Mouse (Mus musculus): ENCODE measurements at regions not wholly inside any gene's neighbourhood (a gene's known extent, or its start where the extent isn't known, plus 50 kb on each side); places are given as distances from the start of the nearest gene placed in this dataset.

DNA sequence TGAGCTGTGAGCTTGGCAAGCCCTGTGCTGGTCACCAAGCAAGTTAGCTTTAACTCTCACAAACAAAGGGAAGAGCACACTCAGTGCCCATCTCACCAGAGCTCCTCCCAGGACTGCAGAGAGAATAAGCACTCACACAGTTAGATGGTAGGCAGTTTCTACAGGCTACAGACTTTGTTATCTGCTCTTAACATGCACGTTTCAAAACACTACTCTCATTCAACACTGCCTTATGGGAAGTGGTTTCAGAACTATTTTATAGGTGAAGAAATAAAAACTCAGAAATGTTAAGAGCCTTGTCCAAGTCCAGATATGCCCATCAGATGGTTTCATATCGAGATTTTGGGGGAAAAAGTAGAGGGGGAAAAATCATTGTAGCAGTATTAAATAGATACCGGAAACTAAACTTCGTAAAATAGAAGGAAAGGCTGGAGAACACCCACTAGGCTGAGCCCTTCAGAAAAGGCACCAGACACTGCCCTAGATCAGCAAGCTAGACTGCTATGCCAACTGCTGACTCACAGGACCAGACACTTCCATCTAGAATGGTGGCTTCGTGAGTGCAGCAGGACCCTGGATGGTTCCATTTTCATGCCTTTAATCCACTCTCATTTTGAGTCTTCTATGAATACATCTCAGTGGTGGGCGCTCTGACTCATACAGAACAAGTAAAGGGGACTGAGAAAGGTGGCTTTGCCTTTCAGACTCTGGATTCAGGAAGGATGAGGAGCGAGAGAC, 51.3 kb upstream of the Serbp1 start:
- no peak for DNase-seq (ENCODE audit: extremely low read depth, insufficient read length, low spot score)

DNA sequence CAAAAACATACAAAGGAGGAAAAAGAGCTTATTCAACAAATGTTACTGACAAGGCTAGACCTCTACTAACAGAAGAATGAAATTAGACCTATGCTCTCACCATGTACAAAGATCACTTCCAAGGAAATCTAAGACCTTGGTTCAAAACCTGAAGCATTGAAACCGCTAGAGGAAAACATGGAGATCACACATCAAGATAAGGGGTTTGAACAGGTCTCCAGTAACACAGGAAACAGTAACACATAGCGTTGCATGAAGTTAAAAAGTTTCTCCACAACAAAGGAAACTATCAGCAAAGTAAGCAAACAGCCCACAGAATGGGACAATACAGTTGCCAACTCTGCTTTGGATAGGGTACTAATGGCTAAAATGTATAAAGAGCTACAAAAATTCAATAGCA, 53.3 kb upstream of the Serbp1 start:
- no peak for DNase-seq (ENCODE audit: extremely low read depth, insufficient read length, low spot score)

DNA sequence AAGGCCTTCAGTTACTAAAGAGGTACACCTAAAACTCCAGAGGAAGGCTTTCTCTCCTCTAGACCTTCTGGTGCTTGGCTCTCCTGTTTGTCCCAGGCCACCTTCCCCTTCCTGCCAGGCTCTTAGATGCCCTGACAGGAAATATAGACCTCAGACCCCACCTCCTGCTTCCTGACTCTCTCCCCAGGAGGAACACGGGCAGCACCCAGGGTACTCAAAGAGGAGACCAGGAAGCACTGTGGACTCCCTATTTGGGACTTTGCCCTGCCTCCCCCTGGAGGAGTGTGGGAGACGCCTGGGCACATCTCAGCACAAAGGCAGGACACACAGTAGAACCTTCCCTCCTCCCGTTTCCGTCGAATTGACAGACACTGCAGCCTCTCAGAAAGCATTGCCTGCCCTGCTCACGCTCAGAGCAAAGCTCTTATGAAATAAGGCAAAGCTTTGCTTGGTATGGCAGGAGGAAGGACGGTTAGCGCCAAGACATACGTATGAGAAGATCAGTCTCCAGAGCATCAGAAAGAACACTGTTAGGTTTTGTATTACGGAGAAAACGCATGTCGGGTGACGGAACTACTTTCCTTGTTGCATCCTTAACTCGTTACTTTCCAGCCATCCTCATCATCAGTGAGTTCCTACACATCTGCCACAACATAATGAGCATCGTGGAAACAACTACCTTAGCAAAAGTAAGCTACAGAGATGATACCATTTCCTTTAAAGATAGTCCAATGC, 54.3 kb upstream of the Serbp1 start:
- DNase-seq (ENCODE audit: extremely low read depth, insufficient read length, low spot score): no peak

- DNase-seq (ENCODE audit: extremely low read depth, insufficient read length, low spot score): no peak
Measured at GRCm38 (mm10) chr6:67182453-67182852, 55.5 kb upstream of the Serbp1 start.

GRCm38 (mm10) chr6:67181459-67181858, 56.5 kb upstream of the Serbp1 start:
- no peak for DNase-seq (ENCODE audit: extremely low read depth, insufficient read length, low spot score)

DNA sequence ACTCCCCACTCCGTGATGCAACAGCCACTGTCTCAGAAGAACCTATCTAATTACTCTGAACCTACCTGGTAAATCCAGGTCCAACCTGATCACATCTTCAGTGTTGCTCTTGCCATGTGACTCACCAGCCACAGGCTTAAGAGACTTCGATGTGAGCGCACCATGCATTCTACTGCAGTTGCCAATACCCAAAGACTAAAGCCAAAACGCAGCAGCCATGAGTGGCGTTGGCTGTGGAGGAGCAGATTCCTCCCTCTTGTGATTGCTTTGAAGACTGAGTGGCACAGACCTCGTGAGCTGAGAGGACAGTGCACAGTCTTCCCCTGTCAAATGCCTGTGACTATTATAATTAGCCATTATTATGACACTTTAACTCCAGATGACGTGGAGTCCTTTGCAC, 58.6 kb upstream of the Serbp1 start:
- DNase-seq (ENCODE audit: extremely low read depth, insufficient read length, low spot score): no peak

DNA sequence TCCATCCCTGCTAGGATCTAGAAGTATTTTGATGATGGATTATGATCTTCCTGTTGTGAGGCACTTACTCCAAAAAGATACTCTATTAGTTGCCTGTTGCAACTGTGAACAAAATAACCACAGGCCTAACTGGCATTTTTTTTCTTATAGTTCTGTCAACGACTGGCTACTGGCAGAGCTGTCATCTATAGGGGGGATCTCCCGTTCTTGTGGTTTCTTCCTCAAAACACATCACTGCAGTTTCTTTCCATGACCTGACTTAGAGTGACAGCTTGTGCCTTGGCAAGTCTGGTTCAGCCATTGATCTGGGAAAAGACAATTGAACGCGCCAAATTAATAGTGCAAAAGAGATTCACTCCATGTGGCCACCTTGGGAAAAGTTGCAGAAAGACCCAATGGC, 59.4 kb upstream of the Serbp1 start:
- no peak for DNase-seq (ENCODE audit: extremely low read depth, insufficient read length, low spot score)

DNA sequence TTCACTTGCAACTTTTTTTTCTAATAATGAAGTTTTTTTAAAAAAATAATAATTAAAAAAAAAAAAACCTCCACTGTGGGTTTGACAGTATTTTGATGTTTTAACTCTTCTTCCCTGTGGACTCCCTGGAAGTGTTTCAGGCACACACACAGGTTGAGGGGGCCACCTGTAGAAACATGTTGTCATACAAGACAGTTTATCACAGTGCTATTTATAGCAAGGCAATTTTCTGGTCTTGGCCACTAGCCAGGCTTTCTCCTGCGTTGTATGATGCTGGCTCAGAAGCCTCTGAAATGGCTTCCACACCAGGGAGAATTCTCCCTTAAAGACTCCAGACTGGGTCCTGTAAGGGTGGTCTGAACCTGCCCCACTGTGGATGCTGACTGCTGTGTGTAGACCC, 59.9 kb upstream of the Serbp1 start:
- DNase-seq (ENCODE audit: extremely low read depth, insufficient read length, low spot score): no peak

DNA sequence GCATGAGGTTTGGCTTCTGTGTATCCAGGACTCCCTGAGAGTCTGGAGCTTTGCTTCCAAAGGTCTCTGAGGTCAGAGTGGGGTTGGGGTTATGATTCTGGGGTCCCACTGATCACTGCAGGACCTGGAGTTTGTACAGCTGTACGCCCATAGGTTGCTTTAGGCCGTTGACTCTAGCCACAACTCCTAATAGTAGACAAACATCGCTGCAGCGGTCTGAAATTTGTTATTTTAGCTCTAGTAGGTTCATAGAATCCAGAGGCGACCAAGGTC, 67.4 kb upstream of the Serbp1 start:
- no peak for DNase-seq (ENCODE audit: extremely low read depth, insufficient read length, low spot score)

DNA sequence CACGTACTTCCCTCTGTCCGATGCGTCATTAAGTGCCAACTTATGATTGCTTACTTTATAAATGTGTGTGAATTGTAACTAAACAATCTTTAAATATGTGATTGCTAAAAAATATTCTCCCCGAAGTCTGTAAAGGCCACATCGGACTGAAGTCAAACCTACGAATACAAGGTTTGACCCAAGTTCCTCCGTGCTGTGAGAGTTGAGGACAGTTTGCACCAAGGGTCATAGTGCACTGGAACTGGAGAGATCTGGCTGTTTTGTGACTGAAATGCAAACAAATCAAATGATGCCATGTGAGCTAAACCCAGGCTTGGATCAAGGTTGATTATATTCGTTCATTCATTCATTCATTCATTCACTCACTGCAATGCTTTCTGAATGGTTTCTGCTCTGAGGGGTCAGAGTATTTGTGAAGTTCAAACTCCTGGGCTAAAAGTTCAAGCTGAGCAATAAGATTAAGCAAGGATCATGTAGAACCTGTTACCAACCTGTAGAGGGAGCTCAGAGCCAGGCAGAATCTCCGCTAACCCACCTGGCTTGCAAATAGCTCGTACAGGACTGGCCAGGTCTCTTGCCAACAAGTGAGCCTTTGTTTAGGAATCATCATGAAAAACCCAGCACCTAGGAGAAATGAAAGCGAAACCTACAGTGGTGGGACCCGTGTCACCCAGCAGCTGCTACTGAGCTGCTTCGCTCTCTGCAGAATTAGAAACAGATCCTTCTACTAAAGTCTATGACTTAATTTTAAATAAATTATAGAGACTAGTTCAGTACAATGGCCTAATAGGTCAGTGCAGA, 67.9 kb upstream of the Serbp1 start:
- peak; percentile 56 for DNase-seq (ENCODE audit: extremely low read depth, insufficient read length, low spot score)

GRCm38 (mm10) chr6:67168803-67169202, 69.2 kb upstream of the Serbp1 start:
- DNase-seq (ENCODE audit: extremely low read depth, insufficient read length, low spot score): no peak

DNA sequence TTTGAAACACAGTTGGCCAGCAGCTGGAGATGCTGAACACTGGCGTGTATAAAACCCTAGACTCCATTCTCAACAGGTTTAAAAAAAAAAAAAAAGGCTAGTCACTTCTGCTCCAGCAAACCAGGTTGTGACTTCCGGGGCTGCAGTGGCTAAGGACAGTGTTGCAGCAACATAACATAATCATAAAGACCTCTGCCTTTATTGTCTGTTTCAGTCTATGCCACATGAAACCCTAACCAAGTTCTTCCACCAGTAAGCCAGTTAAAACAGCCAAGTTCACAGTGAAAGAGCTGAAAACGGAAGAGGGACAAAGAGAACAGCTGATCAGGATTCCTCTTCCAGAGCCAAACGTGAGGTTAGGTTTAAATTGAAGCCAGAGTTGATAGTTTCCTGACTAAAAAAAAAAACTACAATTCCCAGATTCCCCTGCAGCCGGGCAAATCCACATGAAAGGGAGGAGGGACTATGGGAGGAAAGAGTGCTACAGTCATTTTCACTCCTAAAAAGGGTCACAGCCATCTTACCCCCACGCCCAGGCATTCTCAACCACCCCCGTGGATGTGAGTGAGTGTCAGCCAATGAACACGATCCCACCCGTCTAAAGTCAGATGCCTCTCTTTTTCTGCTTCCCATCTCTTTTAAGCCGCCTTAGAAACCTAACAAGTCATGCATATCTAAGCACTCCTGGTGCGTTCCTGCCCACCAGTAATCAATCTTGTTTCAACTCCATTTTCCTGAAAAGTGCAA, 69.8 kb upstream of the Serbp1 start:
- peak; percentile 74 for DNase-seq (ENCODE audit: extremely low read depth, insufficient read length, low spot score)

DNA sequence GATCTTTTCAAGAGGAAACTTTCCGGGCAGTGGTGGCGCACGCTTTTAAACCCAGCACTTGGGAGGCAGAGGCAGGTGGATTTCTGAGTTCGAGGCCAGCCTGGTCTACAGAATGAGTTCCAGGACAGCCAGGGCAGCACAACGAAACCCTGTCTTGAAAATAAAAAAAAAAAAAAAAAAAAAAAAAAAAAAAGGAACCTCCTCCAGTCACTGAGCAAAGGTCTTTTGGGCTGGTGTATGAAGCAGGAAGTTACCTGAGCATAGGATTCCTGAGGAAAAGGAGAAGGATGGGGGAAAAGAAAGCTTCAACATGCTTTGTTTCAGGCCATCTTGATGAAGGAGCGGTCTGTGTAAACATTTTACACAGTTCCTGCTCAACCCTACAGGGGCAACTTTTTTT, 72.9 kb upstream of the Serbp1 start:
- no peak for DNase-seq (ENCODE audit: extremely low read depth, insufficient read length, low spot score)

DNA sequence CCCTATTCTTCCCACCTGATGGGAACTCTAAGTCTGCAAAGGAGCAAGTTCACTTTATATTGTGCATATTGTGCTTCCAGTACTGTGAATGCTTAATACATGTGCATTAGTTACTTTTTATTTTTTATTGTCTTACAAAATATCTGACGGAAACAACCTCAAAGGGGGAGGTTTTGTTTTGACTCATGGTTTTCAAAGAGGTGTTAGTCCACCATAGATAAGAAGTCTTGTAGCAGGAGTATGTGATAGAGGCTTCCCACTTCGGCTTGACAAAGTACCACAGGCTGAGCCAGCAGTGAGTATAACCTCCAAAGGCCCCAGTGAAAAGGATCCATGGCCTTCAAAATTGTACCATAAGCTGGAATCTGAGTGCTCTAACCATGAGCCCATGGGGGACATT, 74.0 kb upstream of the Serbp1 start:
- DNase-seq (ENCODE audit: extremely low read depth, insufficient read length, low spot score): no peak

GRCm38 (mm10) chr6:67162814-67163213, 75.2 kb upstream of the Serbp1 start:
- no peak for DNase-seq (ENCODE audit: extremely low read depth, insufficient read length, low spot score)

DNA sequence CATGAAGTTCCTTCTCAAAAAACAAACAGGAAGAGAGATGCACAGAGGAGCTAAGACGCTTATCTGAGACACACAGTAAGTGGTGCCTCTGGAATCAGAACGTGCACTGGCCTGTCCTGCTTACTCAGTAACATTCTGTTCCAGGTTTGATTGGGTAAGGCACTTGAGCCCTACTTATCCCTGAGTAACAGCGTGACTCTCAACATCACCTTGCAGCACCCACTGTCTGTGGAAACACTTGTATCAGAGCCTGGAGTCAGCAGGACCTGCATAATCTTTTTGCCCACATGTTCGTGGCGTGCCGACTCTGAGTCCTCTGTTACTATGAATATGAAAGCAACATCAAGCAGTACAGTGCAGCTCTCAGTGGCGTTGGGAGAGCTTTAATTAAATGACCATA, 76.4 kb upstream of the Serbp1 start:
- DNase-seq (ENCODE audit: extremely low read depth, insufficient read length, low spot score): no peak

GRCm38 (mm10) chr6:67160564-67160963, 77.4 kb upstream of the Serbp1 start:
- DNase-seq (ENCODE audit: extremely low read depth, insufficient read length, low spot score): no peak

DNA sequence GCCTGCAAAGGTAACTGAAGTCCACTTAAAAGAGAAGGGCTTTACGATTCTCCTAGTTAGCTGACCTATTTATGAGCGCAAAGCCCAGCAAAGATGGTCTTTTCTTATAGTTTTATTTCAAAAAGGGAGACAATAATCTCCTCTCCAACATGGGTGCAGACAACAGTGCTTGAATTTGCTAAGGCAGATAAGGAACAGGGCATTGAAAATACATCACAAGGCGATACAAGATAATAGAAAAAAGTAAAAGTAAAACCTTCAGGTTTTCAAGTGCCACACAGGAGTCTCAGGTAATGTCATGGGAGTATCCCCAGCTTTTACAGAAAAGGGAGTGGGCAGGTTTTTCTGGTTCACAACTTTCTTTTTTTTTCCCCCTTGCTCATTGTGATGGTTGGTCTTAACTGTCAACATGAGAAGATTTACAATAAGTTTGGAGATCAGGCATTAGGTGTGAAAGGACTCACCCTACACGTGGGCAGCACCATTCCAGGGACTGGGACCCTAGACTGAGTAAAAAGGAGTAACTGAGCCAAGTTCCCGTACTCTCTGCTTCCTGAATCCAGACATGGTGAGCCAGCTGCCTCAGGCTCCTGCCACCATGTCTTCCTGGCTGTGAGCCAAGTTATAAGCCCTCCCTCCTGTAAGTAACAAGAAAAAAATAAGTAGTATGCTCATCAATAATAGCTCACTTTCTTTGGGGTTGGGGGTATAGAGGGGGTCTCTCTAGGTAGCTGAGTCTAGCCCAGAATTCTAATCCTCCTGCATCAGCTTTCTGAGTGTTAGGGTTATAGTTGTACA, 78.1 kb upstream of the Serbp1 start:
- DNase-seq (ENCODE audit: extremely low read depth, insufficient read length, low spot score): no peak

DNA sequence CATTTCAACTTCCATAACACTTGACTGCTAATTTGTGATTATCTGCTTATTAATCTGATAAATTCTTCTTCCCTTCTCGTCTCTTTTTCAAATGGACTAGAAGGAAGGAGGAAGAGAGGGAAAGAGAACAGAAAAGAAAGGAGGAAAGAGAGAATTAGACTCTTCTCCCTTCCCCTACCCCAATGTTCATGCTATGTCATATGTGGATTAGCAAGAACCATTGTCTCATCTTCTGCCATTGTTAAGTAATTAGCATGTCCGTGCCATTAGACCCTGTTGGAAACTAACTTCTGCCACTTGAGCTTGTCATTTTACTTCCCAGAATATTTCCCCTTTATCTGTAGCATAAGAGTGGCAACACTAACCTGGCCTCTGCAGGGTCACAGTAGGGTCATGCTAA, 78.8 kb upstream of the Serbp1 start:
- no peak for DNase-seq (ENCODE audit: extremely low read depth, insufficient read length, low spot score)

DNA sequence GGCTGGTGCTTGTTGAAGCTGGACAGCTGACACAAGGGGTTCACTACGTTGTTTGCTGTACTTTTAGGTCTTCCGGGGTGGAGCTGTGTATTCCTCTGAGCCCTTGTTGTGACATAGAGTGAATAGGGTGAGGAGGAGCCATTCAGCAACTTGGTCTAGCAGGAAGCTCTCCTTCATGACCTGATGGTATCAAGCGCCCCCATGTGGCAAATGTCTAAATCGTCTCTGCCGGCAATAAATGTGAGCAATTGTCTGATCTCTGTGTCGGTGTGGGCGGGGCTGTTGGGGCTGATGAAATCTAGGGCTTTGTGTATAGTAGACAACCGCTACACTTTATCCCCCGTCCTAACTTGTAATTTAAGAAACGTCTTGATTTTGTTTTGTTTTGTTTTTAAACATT, 79.2 kb upstream of the Serbp1 start:
- DNase-seq (ENCODE audit: extremely low read depth, insufficient read length, low spot score): peak; percentile 71
